Mouse (Mus musculus) spleen, adult 2 months (tissue): ENCODE results near the gene Cd44.

Experiments used
- CTCF ChIP-seq: fragments of 200-500 bp; IDR thresholded peaks from 2 replicates; pipeline ENCODE4 v1.5.1; 2011; ENCODE audit warnings: mild to moderate bottlenecking, inconsistent platforms; ENCODE audit not compliant: insufficient read depth, insufficient read length, insufficient replicate concordance; ENCODE audit errors: extremely low read depth
- POLR2A ChIP-seq: fragments of 200-500 bp; IDR thresholded peaks from 2 replicates; pipeline ENCODE4 v1.6.1; 2011; ENCODE audit warnings: low read depth, low read length, inconsistent platforms

DNA sequence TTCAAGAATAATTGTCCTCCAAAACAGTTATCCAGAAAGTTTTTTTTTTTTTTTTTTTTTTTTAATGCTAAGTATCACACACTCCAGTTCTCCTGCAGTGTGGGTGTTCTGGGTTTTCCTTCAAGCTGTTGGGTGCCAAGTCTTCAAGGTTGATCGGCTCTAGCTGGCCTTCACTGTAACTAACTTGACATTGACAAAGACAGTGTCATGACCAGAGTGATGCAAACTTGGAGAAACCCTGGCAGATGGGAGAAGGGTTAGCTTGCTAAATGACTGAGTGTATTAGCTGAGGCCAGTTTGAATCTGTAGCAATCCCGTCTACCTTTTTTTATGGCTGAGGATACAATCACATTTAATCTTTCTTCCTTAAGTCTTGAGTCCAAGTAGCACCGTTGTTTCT lies 123.3 kb downstream of the Cd44 start:
- no peak for TF ChIP-seq CTCF
- no peak for TF ChIP-seq POLR2A
